Mouse (Mus musculus) B cell, adult 62 days (primary cell): ENCODE data around the gene Fgfr2. TPM values are rescaled to one million over a fixed set of nuclear protein-coding genes. Genes with fewer than 3 reads are reported as not detected.

Source experiments
- total RNA-seq: library from RNA; stranded (reverse); gene quantifications from 4 replicates; pipeline ENCODE4 v1.2.4, GENCODE M21; 2023

Fgfr2 gene
- total RNA-seq, 1 experiment from 2014 or later = not detected

Other genes starting within 250 kb of the Fgfr2 start
- gene Zranb1, start 192.2 kb downstream of the Fgfr2 start, total RNA-seq = 37.7 to 40.2 TPM (median 39.0 TPM) in 4 replicates
- 1.1 TPM in 1 of 4 replicates, not detected in the others for gene Ctbp2, start 1.0 kb upstream of the Fgfr2 start, total RNA-seq